Mouse (Mus musculus) E14TG2a.4 (cell line): ENCODE data around the gene Tpcn1.
A peak's percentile ranks its signal among the peaks of the same experiment; 100 is the strongest.

ENCODE experiments used
- H3K27me3 ChIP-seq: 2 replicates; pipeline ENCODE4 v1.6.1; 2014; ENCODE audit warnings: low read length, control low read depth; ENCODE audit not compliant: insufficient read depth
- H3K36me3 ChIP-seq: 2 replicates; pipeline ENCODE4 v1.6.1; 2014; ENCODE audit warnings: low read length, control low read depth; ENCODE audit not compliant: insufficient read depth
- H3K4me1 ChIP-seq: replicated peaks from 2 replicates; pipeline ENCODE4 v1.6.1; 2014; ENCODE audit warnings: low read depth, low read length, control low read depth
- H3K4me3 ChIP-seq: replicated peaks from 2 replicates; pipeline ENCODE4 v1.5.1; 2014; ENCODE audit warnings: mild to moderate bottlenecking, low read length
- H3K9me3 ChIP-seq: 2 replicates; pipeline ENCODE4 v1.6.1; 2014; ENCODE audit warnings: low read length, control low read depth
- CTCF ChIP-seq: conservative IDR thresholded peaks from 2 replicates; pipeline ENCODE4 v1.5.1; 2014; ENCODE audit warnings: low read length
- NANOG ChIP-seq: IDR thresholded peaks from 2 replicates; pipeline ENCODE4 v1.6.1; 2014; ENCODE audit warnings: borderline replicate concordance, low read length, mixed read lengths
- POU5F1 ChIP-seq: IDR thresholded peaks from 2 replicates; pipeline ENCODE4 v1.6.1; 2014; ENCODE audit warnings: low read length, borderline replicate concordance

Gene Tpcn1

DNA sequence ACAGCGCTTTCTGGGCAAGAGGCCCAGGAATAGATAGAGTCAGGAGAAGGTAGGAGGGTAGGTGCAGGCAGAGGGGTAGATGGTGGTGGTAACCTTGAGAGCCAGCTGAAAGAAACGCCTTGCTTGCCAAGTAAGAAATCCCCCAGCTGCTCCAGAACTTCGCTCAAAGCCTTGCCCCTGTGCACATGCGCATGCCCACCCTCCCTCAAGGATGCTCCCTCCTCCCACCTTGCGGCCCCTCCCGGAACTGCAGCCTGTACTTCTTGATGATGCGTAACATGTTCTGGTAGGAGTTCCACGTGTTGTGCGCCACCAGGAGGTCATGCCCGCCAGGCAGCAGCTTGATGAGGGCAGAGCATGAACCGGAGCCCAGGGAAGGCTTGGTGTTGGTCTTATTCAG lies 96.0 kb downstream of the Tpcn1 start:
- H3K27me3 ChIP-seq = no peaks in the 10 kb centered on the region
- H3K4me3 ChIP-seq = peak overlapping the region; percentile 51
- H3K9me3 ChIP-seq = no peaks in the 10 kb centered on the region
- H3K36me3 ChIP-seq = peaks cover 92% of the 10 kb centered on the region
- peaks cover 90% of the 10 kb centered on the region for H3K4me1 ChIP-seq
- TF ChIP-seq NANOG (no peak), CTCF (peak; percentile 85), POU5F1 (no peak)

GRCm38 (mm10) chr5:120490679-120491192 lies 97.7 kb downstream of the Tpcn1 start:
- peaks cover 79% of the 10 kb centered on the region for H3K4me1 ChIP-seq
- H3K27me3 ChIP-seq = no peaks in the 10 kb centered on the region
- H3K36me3 ChIP-seq = peaks cover 92% of the 10 kb centered on the region
- H3K4me3 ChIP-seq = peak overlapping the region; percentile 32; the same call in 1 of the 2 replicates
- no peaks in the 10 kb centered on the region for H3K9me3 ChIP-seq
- TF ChIP-seq NANOG (no peak), POU5F1 (no peak), CTCF (no peak)

- TF ChIP-seq POU5F1 (no peak), CTCF (no peak), NANOG (no peak)
Observed at GRCm38 (mm10) chr5:120487844-120488243, 100.6 kb downstream of the Tpcn1 start.

More at GRCm38 (mm10) chr5:120487844-120488243, 100.6 kb downstream of the Tpcn1 start:
- H3K9me3 ChIP-seq = no peaks in the 10 kb centered on the region
- H3K4me1 ChIP-seq = peaks cover 72% of the 10 kb centered on the region
- peaks cover 82% of the 10 kb centered on the region for H3K36me3 ChIP-seq
- H3K4me3 ChIP-seq = no peak overlapping the region
- no peaks in the 10 kb centered on the region for H3K27me3 ChIP-seq
